Mouse (Mus musculus) testis, adult 10 weeks (tissue): Measurements from ENCODE around the gene Gna11. TPM values are rescaled to one million over a fixed set of nuclear protein-coding genes. Genes with fewer than 3 reads are reported as not detected.

Source experiments
- polyA plus RNA-seq: library from polyadenylated mRNA; stranded (reverse); fragments of 350-450 nt; fragmentation: Illumina TruSeq; extraction: RNeasy Lipid Tissue Mini Kit (QIAGEN cat#74804); gene quantifications from one replicate; pipeline ENCODE4 v1.2.3, GENCODE M21; 2014; ENCODE audit warnings: low read depth, low replicate concordance

Gene Gna11
- 1.9 TPM for polyA plus RNA-seq

DNA sequence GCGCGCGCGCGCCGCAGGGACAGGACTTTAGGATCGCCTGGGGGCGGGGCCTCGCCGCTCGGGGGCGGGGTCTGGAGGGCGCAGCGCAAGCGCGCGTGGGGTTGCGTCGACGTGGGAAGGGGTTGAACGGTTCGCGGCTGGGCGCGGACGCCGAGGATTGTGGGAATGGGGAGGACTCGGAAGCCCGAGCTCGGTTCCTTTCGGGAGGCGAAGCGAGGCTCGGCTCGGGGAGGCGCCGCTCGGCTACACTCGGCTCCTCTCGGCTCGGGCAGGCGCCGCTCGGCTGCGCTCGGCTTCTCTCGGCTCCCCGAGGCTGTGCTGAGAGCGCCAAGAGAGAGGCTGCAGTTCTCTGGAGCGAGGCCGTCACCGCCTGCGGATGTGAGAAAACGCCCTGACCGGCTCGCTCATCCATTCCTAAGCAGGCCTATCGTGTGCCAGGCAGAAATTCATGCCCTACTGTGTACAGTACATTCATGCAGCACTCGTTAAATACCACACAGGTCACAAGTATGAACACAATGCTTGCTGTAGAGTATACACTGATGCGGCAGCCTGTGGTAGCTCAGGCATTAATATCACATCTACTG lies at the start of gene Gna11:
TSS of gene Gna11 (minus strand) at position 30 of the 587 bp plus-strand sequence.

GRCm38 (mm10) chr10:81574081-81575056 lies 29.4 kb upstream of the Gna11 start, which contains the start of gene Tle2:
Tle2 (plus strand) TSS chr10:81574561.

DNA sequence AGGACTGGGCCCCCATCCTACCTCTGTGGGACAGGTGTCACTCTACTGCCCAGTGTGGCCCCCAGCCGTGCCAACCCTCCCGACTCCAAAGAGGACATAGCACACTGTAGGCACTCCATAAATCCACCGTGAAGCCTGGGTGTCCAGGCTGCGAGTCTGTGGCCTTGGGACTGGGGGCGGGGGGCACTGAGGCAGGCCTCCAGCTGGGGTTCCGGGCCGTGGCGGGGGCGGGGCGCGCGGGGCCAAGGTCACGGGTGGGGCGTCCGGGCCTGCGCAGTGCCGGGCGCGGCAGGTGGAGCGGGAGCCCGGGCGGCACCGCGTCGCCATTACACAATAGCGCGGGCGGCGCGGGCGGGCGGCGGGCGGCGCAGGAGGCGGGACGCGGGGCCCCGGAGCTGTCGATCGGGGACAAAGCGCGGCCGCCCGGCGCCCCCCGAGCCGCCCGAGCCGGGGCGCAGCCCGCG lies 14.2 kb upstream of the Gna11 start, which contains the start of gene Aes:
TSS of gene Aes (plus strand) at position 326 of the 464 bp plus-strand sequence.

GRCm38 (mm10) chr10:81524051-81524605 lies 20.9 kb downstream of the Gna11 start, which contains the start of gene Gna15:
Gna15 (minus strand) TSS chr10:81524225.

GRCm38 (mm10) chr10:81500032-81500431 lies 45.0 kb downstream of the Gna11 start, which contains the start of gene S1pr4:
S1pr4 (minus strand) TSS chr10:81500132.

DNA sequence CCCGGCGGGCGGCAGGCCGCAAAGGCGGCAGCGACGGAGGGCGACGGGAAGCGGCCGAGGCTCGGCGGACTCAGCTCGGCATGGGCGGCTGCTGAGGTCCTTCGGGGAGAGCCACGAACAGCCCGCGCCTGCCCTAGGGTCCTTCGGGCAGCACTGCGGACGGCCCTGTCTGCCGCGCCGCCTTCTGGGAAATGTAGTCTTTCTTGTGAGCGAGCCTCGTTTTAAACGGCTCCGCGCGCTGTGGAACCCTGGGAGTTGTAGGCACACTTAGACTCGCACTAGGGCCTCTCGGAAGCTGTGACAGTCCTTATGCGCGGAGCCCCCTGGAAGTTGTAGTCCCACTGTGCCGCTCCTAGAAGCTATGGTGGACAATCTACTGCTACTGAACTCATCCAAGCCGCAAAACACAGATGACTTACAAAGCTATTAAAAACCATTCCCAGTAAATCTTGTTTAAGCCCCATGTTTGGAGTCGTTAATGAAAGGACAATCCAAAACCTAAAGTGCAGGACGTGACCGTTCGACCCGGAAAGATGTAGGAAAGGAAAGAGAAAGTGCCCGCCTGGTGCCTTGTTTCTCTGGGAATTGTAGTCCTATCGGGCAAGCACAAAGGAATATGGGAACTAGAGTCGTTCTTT lies 48.6 kb downstream of the Gna11 start, which contains the start of gene Ncln:
TSS of gene Ncln (minus strand) at position 129 of the 638 bp plus-strand sequence.

DNA sequence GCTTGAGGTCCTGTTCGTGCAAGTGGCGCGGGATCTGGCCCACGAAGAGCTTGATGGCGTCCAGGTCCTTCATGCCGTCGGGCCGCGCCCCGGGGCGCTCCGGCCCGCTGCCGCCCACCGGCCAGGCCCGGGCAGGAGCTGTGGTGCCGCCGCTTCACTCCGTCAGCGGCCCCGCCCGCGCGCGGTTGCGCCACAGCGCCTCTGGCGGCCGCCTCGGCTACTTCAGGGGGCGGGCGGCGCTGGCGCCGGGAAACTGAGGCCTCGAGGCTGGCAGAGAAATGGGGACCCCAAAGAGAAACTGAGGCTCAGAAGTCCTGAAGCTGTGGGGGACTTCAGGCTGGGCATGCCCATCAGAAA lies 62.5 kb downstream of the Gna11 start, which contains the start of gene Celf5:
TSS of gene Celf5 (minus strand) at position 177 of the 357 bp plus-strand sequence.

Other genes starting within 250 kb of the Gna11 start
- 0.14 TPM for gene Cactin, start 224.1 kb downstream of the Gna11 start, polyA plus RNA-seq
- gene Tbxa2r, start 216.5 kb downstream of the Gna11 start, polyA plus RNA-seq = not detected
- gene Gipc3, start 201.9 kb downstream of the Gna11 start, polyA plus RNA-seq = 0.11 TPM
- 2.9 TPM for gene Hmg20b, start 194.7 kb downstream of the Gna11 start, polyA plus RNA-seq
- gene Mfsd12, start 187.7 kb downstream of the Gna11 start, polyA plus RNA-seq = 0.90 TPM
- not detected for gene 4930404N11Rik, start 179.4 kb downstream of the Gna11 start, polyA plus RNA-seq
- 1.1 TPM for gene Fzr1, start 166.7 kb downstream of the Gna11 start, polyA plus RNA-seq
- not detected for gene Dohh, start 160.8 kb downstream of the Gna11 start, polyA plus RNA-seq
- gene Gm48551, start 160.7 kb downstream of the Gna11 start, polyA plus RNA-seq = 0.20 TPM
- not detected for gene Gm48552, start 156.2 kb downstream of the Gna11 start, polyA plus RNA-seq
- 273 TPM for gene Smim24, start 152.1 kb downstream of the Gna11 start, polyA plus RNA-seq
- gene Nfic, start 89.6 kb downstream of the Gna11 start, polyA plus RNA-seq = 3.2 TPM
- gene Celf5, start 62.5 kb downstream of the Gna11 start, polyA plus RNA-seq = 4.3 TPM
- gene Ncln, start 48.8 kb downstream of the Gna11 start, polyA plus RNA-seq = not detected
- not detected for gene S1pr4, start 45.1 kb downstream of the Gna11 start, polyA plus RNA-seq
- gene Gna15, start 21.0 kb downstream of the Gna11 start, polyA plus RNA-seq = not detected
- gene Aes, start 14.3 kb upstream of the Gna11 start, polyA plus RNA-seq = 4.5 TPM
- gene Tle2, start 29.4 kb upstream of the Gna11 start, polyA plus RNA-seq = 1.5 TPM
- 0.90 TPM for gene Tle6, start 55.9 kb upstream of the Gna11 start, polyA plus RNA-seq
- 0.90 TPM for gene BC025920, start 61.1 kb upstream of the Gna11 start, polyA plus RNA-seq
- gene Sirt6, start 82.6 kb upstream of the Gna11 start, polyA plus RNA-seq = not detected
- 1.0 TPM for gene Ankrd24, start 83.3 kb upstream of the Gna11 start, polyA plus RNA-seq
- gene Gm10778, start 103.9 kb upstream of the Gna11 start, polyA plus RNA-seq = 6.5 TPM
- 20.2 TPM for gene Zfp433, start 159.6 kb upstream of the Gna11 start, polyA plus RNA-seq
- 11.6 TPM for gene Gm3055, start 226.0 kb upstream of the Gna11 start, polyA plus RNA-seq